Mouse (Mus musculus) R1 (cell line): ENCODE measurements around the gene Gmppb.

Source experiments
- DNase-seq: peaks from one replicate; pipeline ENCODE4 v3.0.0-alpha.2; 2018; ENCODE audit warnings: low read depth, low spot score

The Gmppb gene

DNA sequence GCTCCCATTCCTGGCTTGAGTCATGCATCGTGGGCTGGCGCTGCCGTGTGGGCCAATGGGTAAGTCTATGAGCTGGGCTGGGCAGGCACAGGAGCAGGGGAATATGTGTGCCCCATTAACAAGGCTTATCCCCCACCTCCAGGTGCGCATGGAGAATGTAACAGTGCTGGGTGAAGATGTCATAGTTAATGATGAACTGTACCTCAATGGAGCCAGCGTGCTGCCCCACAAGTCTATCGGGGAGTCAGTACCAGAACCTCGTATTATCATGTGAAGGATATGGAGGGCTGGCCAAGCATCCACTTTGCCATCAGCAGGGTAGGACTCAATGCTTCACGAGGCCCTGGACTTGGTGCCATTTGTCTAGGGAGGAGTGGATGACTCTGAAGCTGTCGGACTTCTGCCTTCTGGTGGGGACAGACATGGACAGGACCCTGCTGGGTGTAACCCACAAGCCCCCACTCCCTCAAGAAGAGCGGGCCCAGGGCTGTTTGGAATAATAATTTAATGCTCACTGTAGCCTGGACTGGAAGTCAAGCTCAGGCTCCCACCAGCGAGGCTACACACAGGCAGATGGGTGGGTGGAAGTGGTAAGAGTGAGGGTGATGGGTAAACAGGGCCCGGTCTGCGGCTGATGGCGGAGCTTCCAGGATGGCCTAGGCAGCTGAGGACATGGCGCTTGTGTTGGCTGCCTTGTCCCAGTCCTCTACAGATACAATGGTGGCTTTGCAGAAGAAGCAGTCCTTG, 2.3 kb downstream of the Gmppb start:
- DNase-seq: no peak

DNA sequence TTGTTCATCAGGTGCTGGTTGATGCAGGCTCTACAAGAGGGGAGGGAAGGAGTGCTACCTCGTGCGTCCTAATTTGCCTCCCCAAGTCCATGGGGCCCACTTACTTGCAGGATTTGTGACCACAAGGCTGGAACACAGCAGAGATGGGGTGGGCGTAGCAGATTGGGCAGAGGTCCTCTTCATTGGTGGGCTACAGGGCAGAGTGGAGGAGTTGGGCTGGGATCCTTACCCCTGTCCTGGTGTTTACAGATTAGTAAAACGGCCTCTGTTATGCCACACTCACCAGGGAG, 2.8 kb downstream of the Gmppb start:
- no peak for DNase-seq

DNA sequence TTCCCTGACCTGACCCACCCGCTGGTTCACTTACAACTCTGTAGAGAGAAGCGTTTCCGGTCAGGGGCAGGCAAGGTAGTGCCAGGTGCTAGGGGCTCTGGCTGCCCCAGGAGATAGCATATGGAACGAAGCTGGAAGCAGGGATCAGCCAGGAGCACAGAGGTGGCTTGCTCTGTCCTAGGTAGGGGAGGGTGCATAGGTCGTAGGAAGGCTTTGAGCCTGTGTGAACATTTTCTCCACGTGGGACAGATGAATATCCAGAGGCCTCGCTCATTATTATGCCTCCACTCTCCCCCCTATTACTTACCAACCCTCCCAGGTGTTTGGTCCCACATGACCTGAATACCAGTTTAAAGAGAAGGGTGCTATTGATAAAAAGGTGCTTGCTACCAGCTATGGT, 3.4 kb downstream of the Gmppb start:
- no peak for DNase-seq

DNA sequence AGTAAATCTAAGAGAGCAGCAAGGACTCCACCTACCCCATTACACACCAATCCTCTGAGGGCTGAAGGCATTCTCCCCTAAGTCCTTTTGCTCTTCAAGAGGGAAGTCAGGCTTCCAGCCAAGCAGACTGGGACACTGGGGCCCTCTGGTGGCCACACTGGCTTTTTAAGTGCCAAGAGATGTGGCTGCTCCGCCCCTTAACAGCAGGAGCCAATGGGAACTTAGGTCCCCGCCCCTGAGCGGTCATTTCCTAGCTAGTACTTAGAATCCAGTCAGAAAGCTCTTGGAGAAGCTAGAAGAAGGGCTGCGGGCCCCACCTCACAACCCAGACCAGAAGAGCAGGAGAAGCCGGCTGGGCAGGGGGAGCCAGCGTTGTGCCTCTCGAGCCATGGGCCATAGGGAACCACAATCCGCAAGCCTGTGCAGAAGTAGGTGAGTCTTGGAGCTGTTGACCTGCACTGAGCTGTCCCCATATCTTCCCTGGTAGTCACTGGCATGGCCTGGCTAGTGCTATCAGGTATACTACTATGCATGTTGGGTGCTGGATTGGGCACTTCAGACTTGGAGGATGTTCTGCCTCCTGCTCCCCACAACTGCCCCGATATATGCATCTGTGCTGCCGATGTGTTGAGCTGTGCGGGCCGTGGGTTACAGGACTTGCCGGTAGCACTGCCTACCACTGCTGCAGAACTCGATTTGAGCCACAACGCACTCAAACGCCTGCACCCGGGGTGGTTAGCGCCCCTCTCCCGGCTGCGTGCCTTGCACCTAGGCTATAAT, 4.0 kb downstream of the Gmppb start, which contains the start of gene Amigo3:
Gene Amigo3, plus strand, starts transcription at position 275 of the 780 bp plus-strand sequence.
- DNase-seq: peak; percentile 97

DNA sequence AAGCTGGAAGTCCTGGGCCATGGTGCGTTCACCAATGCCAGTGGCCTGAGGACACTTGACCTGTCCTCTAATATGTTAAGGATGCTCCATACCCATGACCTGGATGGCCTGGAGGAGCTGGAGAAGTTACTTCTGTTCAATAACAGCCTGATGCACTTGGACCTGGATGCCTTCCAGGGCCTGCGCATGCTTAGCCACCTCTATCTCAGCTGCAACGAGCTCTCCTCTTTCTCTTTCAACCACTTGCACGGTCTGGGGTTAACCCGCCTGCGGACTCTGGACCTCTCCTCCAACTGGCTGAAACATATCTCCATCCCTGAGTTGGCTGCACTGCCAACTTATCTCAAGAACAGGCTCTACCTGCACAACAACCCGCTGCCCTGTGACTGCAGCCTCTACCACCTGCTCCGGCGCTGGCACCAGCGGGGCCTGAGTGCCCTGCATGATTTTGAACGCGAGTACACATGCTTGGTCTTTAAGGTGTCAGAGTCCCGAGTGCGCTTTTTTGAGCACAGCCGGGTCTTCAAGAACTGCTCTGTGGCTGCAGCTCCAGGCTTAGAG, 4.7 kb downstream of the Gmppb start:
- no peak for DNase-seq

DNA sequence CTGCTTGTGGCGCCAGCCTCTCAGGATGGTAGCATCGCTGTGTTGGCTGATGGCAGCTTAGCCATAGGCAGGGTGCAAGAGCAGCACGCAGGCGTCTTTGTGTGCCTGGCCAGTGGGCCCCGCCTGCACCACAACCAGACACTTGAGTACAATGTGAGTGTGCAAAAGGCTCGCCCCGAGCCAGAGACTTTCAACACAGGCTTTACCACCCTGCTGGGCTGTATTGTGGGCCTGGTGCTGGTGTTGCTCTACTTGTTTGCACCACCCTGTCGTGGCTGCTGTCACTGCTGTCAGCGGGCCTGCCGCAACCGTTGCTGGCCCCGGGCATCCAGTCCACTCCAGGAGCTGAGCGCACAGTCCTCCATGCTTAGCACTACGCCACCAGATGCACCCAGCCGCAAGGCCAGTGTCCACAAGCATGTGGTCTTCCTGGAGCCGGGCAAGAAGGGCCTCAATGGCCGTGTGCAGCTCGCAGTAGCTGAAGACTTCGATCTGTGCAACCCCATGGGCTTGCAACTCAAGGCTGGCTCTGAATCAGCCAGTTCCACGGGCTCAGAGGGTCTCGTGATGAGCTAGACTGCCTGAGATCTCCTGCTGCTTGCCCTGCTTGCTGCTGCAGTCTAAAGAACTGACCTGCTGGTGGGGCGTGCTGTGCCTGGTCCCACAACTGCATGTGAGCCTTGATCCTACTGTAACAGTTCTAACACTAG, 5.4 kb downstream of the Gmppb start:
- peak; percentile 30 for DNase-seq

DNA sequence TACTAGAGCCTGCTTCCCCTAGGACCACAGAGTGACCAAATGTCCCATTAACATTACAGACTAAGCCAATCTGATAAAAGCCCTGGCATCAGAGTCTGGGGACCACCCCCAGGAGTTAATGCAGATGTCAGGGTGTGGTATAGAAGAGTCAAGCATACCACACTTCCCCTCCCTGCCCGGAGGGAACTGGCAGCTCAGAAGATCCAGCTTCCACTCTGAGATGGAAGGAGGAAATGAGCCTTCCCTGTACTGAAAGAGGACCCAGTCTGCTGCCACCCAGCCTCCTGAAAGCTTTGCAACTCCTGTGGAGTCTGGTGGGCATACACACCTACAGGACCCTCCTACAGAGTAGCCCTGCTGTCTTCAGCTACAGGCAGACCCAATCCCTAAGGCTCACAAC, 6.0 kb downstream of the Gmppb start:
- DNase-seq: no peak

DNA sequence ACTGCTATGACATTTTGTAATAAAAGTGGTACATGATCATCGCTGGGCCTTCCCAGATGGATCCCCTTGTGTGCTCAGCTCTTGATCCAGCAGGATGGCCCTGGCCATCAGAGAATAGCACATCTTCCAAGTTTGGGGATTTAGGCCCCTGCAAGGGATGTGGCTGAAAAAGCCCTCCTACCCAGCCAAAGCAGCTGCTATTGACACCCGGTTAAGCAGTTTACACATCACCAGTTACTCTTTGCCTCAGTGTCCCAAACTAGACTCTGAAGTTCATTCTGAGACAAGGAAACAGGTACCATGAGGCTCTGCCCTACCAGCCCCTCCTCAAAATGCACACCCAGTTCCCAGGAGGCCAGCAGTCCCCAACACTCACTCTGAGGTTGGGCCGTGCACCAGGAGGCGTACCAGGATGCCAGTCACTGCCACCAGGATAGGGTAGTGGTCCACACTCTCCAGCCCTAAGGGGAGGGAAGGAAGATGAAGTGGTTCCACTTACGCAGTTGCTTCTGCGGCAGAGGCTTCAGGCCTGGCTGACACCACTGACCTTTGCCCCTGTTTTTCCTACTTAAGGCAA, 6.7 kb downstream of the Gmppb start:
- DNase-seq: no peak

DNA sequence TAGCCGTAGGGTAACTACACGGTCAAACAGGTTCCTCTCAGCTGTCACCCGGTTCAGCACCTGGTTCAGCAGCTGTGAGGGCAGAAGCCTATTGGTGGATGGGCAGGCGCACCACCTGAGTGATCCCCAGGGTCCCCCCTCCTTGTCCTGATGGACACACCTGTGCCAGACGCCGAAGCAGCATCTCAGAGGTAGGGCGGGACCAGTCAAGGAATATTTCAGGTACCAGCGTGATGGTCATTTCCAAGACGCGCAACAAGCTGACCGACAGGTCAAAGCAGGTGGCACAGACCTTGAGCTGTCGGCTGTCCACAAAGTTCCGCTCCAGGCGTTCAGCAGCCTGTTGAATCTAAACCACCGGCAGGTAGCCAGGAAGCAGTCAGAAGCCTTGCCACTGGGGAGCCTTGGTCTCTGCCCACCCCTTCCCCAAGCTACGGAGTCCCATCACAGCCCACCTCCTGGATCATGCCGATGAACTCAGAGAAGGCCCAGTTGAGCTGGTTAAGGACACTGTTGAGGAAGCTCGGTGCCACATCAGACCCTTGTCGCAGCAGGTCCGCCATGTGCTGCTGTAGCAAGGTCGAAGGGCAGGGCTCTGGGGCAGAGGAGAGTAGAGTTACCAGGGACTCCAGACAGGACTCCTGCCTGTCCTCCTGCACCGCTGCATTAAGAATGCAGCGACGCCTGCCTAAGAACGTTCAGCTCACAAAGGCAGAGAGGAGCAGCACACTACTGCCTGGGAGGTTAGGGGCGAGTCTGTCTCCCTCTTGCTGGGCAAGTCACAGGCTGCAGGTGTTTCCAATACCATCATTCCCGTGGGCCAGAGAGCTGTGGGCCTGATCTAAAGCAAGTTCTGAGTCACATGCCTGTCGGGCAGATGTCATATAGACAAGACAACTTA, 7.6 kb downstream of the Gmppb start:
- no peak for DNase-seq

DNA sequence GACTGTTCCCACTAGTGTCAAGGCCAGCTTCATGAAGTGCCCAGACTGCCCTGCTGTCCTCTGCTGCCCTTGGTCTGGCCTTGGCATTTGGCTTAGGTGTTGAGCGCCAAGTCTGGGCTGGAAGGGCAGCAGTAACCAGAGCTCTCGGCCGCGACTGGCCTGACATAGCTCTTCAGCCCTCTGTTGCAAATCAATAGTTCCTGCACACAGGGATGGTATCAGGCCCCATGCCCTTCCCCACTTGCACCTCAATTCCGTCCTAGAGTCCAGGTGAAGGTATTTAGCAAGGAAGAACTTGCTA, 8.2 kb downstream of the Gmppb start:
- DNase-seq: no peak

DNA sequence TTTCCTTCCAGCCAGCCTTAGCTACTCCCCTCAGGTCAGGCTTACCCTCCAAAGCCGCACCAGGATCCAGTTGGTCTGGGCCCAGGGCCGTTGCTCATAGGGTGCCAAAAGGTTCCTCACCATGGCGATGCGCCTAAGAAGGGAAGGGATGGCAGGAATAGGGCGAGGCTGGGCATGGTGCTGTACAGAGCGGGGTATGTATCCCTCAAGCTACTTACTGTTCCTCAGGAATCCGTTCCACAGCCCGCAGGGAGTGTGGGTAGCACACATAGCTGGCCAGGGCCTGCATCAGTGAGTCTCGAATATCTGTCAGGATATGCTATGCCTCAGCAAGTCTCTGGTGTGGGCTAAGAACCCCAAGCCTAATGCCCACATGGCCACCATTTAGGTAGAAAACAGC, 9.2 kb downstream of the Gmppb start:
- DNase-seq: no peak

DNA sequence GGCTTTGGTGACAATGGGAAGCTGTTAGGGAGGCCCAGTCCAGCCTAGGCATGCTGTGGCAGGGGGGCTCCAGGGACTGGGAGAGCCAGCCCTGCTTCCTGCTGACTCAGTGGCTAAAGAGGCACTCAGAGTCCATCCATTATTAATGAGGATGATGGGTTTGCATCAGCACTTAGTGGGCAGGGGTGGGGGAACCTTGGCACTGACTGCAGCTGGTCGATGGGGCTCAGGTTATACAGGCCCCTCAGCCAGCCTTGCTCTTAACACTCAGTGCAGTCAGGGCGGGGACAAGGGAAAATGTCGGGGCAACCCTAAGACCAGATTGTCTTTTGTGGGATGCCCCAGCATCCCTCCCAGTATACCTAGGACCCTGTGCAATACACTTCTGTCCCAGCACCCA, 13.1 kb downstream of the Gmppb start:
- DNase-seq: no peak

DNA sequence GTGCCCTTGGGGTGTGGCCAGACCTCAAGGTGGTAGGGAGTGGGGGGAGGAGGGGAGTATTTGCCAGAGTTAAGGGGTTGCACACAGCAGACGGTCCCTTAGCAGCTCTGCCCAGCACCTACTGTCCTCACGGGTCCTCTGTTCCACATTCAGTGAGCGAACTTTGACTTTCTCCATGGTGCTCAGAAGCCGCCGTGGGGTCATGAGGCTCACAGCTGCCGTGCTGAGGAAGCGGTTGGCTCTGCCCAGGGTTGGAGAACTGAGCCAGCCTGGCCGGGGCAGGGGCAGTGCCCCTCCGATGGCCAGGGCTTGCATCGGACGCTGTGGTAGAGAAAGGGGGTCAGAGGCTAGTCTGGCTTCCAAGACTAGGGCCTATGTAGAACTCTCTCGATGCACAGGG, 14.3 kb downstream of the Gmppb start:
- no peak for DNase-seq

DNA sequence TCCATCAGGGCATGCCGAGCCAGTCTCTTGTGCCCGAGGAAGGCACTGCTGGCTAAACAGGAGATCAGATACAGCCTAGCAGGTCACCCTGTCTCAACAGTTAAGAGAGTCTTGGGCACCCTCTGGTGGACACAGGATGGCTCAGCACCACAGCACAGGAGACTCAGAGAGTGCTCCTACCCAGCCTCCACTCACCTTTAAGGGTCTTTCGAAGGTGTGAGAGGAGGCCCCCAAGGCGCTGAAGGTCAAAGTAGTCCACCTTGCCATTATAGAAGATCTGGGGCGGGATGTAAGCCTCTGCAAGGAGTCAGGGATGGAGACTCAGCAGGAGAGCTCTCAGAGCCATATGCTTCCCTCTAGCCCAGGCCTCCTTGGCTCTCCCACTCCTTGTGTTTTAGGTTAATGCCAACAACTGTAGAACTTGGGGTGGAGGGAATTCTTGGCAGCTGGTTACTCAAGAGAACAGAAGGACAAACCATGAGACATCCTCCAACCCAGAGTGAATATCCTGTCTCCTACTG, 16.5 kb downstream of the Gmppb start:
- peak; percentile 68 for DNase-seq

DNA sequence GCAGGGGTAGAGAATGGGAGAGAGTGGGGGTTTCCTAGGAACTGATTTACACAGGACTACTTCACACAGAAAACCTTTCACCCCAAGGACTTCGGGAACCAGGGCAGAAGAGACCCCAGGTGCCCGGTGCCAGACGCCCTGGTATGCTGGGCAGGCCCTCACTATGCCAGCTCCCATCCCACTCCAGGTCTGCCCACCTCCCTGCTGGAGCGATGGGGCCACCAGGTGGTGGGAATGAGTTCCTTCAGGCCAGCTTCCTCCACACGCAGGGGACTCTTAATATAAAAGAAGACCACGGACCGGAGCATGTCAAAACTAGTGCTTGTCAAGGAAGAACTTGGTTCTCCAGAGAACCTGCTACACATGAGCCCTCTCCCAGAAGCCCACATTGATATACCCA, 18.2 kb downstream of the Gmppb start:
- peak; percentile 31 for DNase-seq

DNA sequence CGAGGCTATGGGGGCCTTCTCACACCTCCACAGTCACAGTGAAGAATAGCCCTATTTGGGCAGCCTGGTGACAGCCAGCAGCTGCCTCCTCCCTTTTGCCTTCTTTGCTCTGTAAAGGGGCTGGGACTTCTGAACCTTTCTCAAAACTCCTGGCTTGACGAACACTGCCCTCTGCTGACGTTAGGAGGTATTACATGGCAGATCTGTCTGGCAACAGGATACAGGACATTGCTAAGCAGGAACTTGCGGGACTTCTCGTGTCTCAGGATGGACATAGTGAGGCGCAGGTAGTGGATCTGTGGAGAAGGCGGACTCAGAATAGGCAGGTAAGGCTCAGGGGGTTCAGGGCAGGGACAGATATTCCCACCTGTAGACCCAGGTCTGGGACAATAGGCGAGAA, 18.9 kb downstream of the Gmppb start:
- DNase-seq: peak; percentile 88

DNA sequence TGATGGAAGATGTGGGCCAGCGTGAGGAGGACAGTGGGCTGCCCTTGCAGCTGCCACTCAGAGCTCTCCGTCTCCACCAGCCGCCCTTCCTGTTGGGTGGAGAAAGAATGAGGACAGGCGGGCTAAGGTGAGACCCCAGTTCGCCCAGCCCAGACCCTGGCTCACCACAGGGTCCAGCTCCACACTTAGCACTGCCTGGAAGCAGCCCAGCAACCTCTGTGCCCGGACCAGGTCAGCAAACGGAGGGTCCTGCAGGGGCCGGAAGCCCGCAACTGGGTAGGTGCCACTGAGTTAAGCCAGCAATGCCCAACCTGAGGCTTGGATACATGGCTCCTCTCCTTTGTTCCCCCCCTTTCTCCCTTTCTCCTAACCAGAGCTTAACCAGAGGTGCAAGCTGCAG, 20.0 kb downstream of the Gmppb start:
- no peak for DNase-seq

DNA sequence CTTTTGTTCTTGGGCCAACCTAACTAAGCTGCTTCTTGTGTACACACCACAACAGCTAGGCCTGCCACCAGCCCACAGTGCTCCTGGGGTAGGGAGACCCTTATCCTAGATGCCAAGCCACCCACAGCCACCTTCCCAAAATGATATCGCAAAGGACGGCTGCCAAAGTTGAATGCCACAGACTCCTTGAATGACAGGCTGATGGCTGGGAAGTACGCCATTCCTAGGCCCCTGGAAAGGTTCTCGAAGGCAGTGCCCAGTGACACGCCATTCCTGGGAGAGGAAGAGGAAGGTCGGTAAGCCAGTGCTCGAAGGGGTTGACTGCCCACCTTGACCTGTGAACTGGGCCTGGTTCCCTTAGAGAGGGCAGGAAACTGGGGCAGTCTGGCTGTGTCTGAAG, 20.5 kb downstream of the Gmppb start:
- DNase-seq: no peak

DNA sequence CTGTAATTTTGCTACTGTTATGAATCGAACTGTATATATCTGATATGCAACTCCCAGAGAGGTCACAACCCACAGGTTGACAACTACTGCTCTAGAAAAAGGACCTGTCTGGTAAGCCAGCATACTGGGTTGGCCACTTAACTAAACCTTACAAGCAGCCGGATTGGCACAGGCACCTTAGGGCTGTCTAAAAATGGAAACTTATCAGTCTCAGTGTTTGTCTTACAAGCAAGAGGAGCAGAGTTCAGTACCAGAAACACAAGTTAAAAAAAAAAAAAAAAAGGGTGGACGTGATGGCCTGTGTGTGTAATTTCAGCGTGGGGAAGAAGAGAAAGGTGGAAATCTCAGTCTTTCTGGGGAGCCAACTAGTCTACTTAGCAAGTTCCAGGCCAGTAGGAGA, 22.8 kb downstream of the Gmppb start:
- DNase-seq: no peak

DNA sequence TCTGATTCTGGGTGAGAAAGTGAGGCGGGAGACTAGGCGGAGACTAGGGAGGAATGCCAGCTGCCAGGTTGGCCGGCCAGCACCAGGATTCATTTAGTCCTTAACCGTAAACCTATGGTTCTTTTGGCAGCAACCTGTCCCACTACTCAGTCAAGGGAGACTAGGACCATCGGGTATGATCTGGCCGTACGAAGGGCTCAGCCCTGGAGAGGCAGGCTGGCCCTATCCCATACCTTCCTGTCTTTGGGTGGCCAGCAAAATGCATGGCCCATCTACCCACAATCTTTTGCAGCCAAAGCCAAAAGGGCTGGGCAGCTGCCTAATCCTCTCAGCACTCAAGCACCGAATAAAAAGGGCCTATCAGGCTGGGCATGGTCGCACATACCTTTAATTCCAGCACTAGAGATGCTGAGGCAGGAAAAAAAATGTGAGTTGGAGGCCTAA, 23.5 kb downstream of the Gmppb start:
- no peak for DNase-seq
